Mouse (Mus musculus) lung, postnatal 0 days (tissue): Measurements from ENCODE around the gene Rbm19. TPM values are rescaled to one million over a fixed set of nuclear protein-coding genes. Genes with fewer than 3 reads are reported as not detected.

Experiments used
- ATAC-seq: fragments of 200-750 bp; cut with Nextera tagmentation; 2 replicates; pipeline ENCODE4 v1.8.0; 2017; ENCODE audit warnings: moderate library complexity
- DNase-seq: peaks from one replicate; pipeline ENCODE4 v3.0.0-alpha.2; 2016; ENCODE audit warnings: low spot score
- H3K27ac ChIP-seq: fragments of 300-500 bp; sonication (generic); 2 replicates; pipeline ENCODE4 v1.5.1; 2014; ENCODE audit warnings: antibody characterized with exemption, mild to moderate bottlenecking, low read length, mixed read lengths
- H3K27me3 ChIP-seq: fragments of 300-500 bp; sonication (generic); replicated peaks from 2 replicates; pipeline ENCODE4 v1.6.1; 2014; ENCODE audit warnings: low read length, mixed read lengths; ENCODE audit not compliant: insufficient read depth
- H3K36me3 ChIP-seq: fragments of 300-500 bp; sonication (generic); 2 replicates; pipeline ENCODE4 v1.6.1; 2014; ENCODE audit warnings: low read length, mixed read lengths; ENCODE audit not compliant: insufficient read depth
- H3K4me1 ChIP-seq: fragments of 300-500 bp; sonication (generic); 2 replicates; pipeline ENCODE4 v1.6.1; 2014; ENCODE audit warnings: antibody characterized with exemption, low read depth, low read length, mixed read lengths; ENCODE audit not compliant: insufficient read depth
- H3K4me2 ChIP-seq: fragments of 300-500 bp; sonication (generic); replicated peaks from 2 replicates; pipeline ENCODE4 v1.6.1; 2014; ENCODE audit warnings: low read depth, mild to moderate bottlenecking, low read length, moderate library complexity, mixed read lengths
- H3K4me3 ChIP-seq: fragments of 300-500 bp; sonication (generic); 2 replicates; pipeline ENCODE4 v1.5.1; 2014; ENCODE audit warnings: low read depth, low read length
- H3K9ac ChIP-seq: fragments of 300-500 bp; sonication (generic); replicated peaks from 2 replicates; pipeline ENCODE4 v1.6.1; 2014; ENCODE audit warnings: low read depth, mild to moderate bottlenecking
- H3K9me3 ChIP-seq: fragments of 300-500 bp; sonication (generic); 2 replicates; pipeline ENCODE4 v1.6.1; 2016; ENCODE audit warnings: low read length, mixed read lengths
- CTCF ChIP-seq: IDR thresholded peaks from 2 replicates; pipeline ENCODE4 v1.5.1; 2016; ENCODE audit warnings: antibody characterized with exemption, mild to moderate bottlenecking
- EP300 ChIP-seq: IDR thresholded peaks from 2 replicates; pipeline ENCODE4 v1.6.1; 2016; ENCODE audit warnings: antibody characterized with exemption, mild to moderate bottlenecking, control low read depth
- WGBS: fragments of 180-500 bp; shearing (Covaris S2); extraction: QIAGEN DNeasy Blood & Tissue Kit; methylation state at CpG from one replicate; pipeline ENCODE4 v1.1.7; 2014; 5-methylcytosine and 5-hydroxymethylcytosine counted together
- polyA plus RNA-seq: library from polyadenylated mRNA; unstranded; fragments of >200 nt; fragmentation: Nextera tagmentation; extraction: Ambion mirVana; gene quantifications from 2 replicates; pipeline ENCODE4 v1.2.1, GENCODE M21; 2015

Rbm19 gene
- polyA plus RNA-seq, 1 experiment from 2014 or later = 6.0 TPM

- Histone ChIP-seq H3K27me3 (no peaks in the 10 kb centered on the region), H3K36me3 (peaks cover 5% of the 10 kb centered on the region; the same call in 1 of the 2 replicates), H3K4me1 (no peaks in the 10 kb centered on the region), H3K27ac (no peak overlapping the region), H3K9ac (no peak overlapping the region), H3K4me3 (no peak overlapping the region), H3K9me3 (no peaks in the 10 kb centered on the region), H3K4me2 (no peak overlapping the region)
- WGBS = 73% methylated on average over 19 of the region's 19 CpGs
- no peak for DNase-seq
- no peak for ATAC-seq
- no peak for TF ChIP-seq EP300
- no peak for TF ChIP-seq CTCF
Observed at GRCm38 (mm10) chr5:120145371-120146050, 29.2 kb downstream of the Rbm19 start.

GRCm38 (mm10) chr5:120146051-120146385 lies 29.8 kb downstream of the Rbm19 start:
- TF ChIP-seq EP300 = no peak
- peak; percentile 77 for TF ChIP-seq CTCF
- no peak overlapping the region for H3K9ac ChIP-seq
- ATAC-seq (peak; percentile 64), DNase-seq (peak; percentile 38)
- H3K4me1 ChIP-seq = no peaks in the 10 kb centered on the region
- peaks cover 5% of the 10 kb centered on the region; the same call in 1 of the 2 replicates for H3K36me3 ChIP-seq
- 47% methylated on average over 11 of the region's 11 CpGs for WGBS
- no peak overlapping the region for H3K4me3 ChIP-seq
- H3K27me3 ChIP-seq = no peaks in the 10 kb centered on the region
- no peak overlapping the region for H3K27ac ChIP-seq
- no peaks in the 10 kb centered on the region for H3K9me3 ChIP-seq
- no peak overlapping the region for H3K4me2 ChIP-seq

DNA sequence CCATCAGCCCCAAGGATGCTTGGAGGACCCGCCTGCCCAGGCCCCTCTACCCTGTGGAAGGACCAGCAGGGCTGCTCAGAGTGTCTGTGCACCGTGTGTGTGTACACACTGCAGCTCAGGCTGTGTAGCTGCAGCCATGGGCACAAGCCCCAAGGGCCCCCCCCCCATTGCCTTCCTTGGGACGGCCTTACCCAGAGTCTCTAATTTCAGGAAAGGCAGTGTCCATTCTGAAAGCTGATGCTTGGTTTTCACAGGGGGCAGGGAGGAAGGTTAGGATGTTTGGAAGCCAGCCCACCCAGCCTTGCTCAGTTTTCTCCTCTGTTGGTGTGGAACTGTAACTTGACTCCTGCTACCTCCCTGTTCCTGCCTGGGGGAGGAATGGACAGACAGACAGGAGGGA lies 30.6 kb downstream of the Rbm19 start:
- no peak for ATAC-seq

DNA sequence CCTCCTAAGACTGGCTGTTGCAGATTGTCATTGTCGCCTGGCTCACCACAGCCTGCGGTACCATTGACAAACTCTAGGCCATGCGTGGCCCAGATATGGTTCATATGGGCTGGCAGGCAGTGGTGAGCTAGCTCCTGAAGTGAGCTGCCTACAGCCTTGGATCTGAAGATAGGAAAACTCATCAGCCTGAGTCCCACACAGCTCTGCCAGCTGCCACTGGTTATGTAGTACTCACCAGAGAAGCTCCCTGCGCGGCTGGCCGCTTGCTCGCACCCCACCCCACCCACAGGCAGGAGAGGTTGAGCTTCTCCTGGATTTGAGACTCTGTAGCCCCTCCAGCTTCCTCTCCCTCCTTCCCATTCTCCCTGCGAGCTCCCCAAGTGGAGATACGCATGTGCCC lies 32.0 kb downstream of the Rbm19 start:
- no peaks in the 10 kb centered on the region for H3K4me1 ChIP-seq
- no peak overlapping the region for H3K4me2 ChIP-seq
- H3K36me3 ChIP-seq = peaks cover 5% of the 10 kb centered on the region; the same call in 1 of the 2 replicates
- H3K4me3 ChIP-seq = no peak overlapping the region
- no peak for TF ChIP-seq EP300
- no peak for TF ChIP-seq CTCF
- H3K27ac ChIP-seq = no peak overlapping the region
- H3K9ac ChIP-seq = no peak overlapping the region
- no peak for DNase-seq
- no peaks in the 10 kb centered on the region for H3K9me3 ChIP-seq
- 95% methylated on average over 9 of the region's 9 CpGs for WGBS
- no peaks in the 10 kb centered on the region for H3K27me3 ChIP-seq
- ATAC-seq = no peak

More for the DNA sequence above, 30.6 kb downstream of the Rbm19 start:
- H3K36me3 ChIP-seq = peaks cover 5% of the 10 kb centered on the region; the same call in 1 of the 2 replicates
- H3K27ac ChIP-seq = no peak overlapping the region
- TF ChIP-seq CTCF (no peak), EP300 (no peak)
- H3K27me3 ChIP-seq = no peaks in the 10 kb centered on the region
- H3K4me1 ChIP-seq = no peaks in the 10 kb centered on the region
- 60% methylated on average over 3 of the region's 3 CpGs for WGBS
- no peak overlapping the region for H3K4me3 ChIP-seq
- no peak for DNase-seq
- no peak overlapping the region for H3K4me2 ChIP-seq
- no peak overlapping the region for H3K9ac ChIP-seq
- H3K9me3 ChIP-seq = no peaks in the 10 kb centered on the region

DNA sequence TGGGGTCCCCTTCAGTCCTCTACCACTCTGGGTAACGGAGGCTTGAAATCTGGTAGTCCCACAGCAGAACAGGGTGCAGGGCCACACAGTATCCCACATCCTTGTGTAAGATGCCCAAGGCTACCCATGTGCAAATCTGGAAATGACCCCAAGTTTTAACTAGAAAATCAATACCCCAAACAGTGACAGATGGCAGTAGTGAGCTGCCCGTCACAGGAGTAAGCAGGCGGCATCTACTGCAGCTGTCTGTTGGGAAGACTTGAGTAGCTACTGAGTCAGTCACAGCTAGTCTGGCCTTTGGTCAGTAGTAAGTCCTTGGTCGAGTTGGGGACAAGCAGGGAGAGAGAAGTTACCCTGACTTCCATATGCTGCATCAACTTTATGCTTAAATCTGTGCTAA lies 34.9 kb downstream of the Rbm19 start:
- no peaks in the 10 kb centered on the region for H3K4me1 ChIP-seq
- WGBS = 86% methylated on average over 4 of the region's 4 CpGs
- ATAC-seq (no peak), DNase-seq (no peak)
- H3K4me3 ChIP-seq = no peak overlapping the region
- H3K36me3 ChIP-seq = no peaks in the 10 kb centered on the region
- no peak overlapping the region for H3K4me2 ChIP-seq
- H3K27me3 ChIP-seq = no peaks in the 10 kb centered on the region
- no peak overlapping the region for H3K27ac ChIP-seq
- H3K9ac ChIP-seq = no peak overlapping the region
- TF ChIP-seq EP300 = no peak
- TF ChIP-seq CTCF = peak; percentile 46
- no peaks in the 10 kb centered on the region for H3K9me3 ChIP-seq

- H3K9ac ChIP-seq = no peak overlapping the region
- ATAC-seq (no peak), DNase-seq (no peak)
- H3K27me3 ChIP-seq = no peaks in the 10 kb centered on the region
- 83% methylated on average over 3 of the region's 3 CpGs for WGBS
- H3K9me3 ChIP-seq = no peaks in the 10 kb centered on the region
- H3K27ac ChIP-seq = no peak overlapping the region
- no peak overlapping the region for H3K4me3 ChIP-seq
- no peaks in the 10 kb centered on the region for H3K36me3 ChIP-seq
- H3K4me1 ChIP-seq = no peaks in the 10 kb centered on the region
- no peak overlapping the region for H3K4me2 ChIP-seq
- TF ChIP-seq CTCF (no peak), EP300 (no peak)
Observed at GRCm38 (mm10) chr5:120153140-120153539, 36.9 kb downstream of the Rbm19 start.
